Mouse (Mus musculus) lung, postnatal 0 days (tissue): ENCODE measurements around the gene Fli1.

Source experiments
- CTCF ChIP-seq: IDR thresholded peaks from 2 replicates; pipeline ENCODE4 v1.5.1; 2016; ENCODE audit warnings: antibody characterized with exemption, mild to moderate bottlenecking
- EP300 ChIP-seq: IDR thresholded peaks from 2 replicates; pipeline ENCODE4 v1.6.1; 2016; ENCODE audit warnings: antibody characterized with exemption, mild to moderate bottlenecking, control low read depth

GRCm38 (mm10) chr9:32391701-32392100, 151.0 kb downstream of the Fli1 start:
- TF ChIP-seq CTCF (no peak), EP300 (no peak)
